Mouse (Mus musculus) hindbrain, embryonic 11.5 days (tissue): ENCODE results near the gene Olfr622. TPM values are rescaled to one million over a fixed set of nuclear protein-coding genes. Genes with fewer than 3 reads are reported as not detected.

Experiments used
- ATAC-seq: fragments of 200-750 bp; cut with Nextera tagmentation; 2 replicates; pipeline ENCODE4 v1.8.0; 2017; ENCODE audit warnings: mild to moderate bottlenecking, moderate TSS enrichment, moderate library complexity; ENCODE audit not compliant: low FRiP score
- DNase-seq: peaks from one replicate; pipeline ENCODE4 v3.0.0-alpha.2; 2015; ENCODE audit warnings: low spot score
- H3K27ac ChIP-seq: fragments of 300-500 bp; sonication (generic); 2 replicates; pipeline ENCODE4 v1.5.1; 2014; ENCODE audit warnings: mild to moderate bottlenecking, low read depth, low read length
- H3K27me3 ChIP-seq: fragments of 300-500 bp; sonication (generic); 2 replicates; pipeline ENCODE4 v1.6.1; 2014; ENCODE audit warnings: mild to moderate bottlenecking, low read length, moderate library complexity, mixed read lengths; ENCODE audit not compliant: control insufficient read depth, insufficient read depth
- H3K36me3 ChIP-seq: fragments of 300-500 bp; sonication (generic); 2 replicates; pipeline ENCODE4 v1.6.1; 2014; ENCODE audit warnings: mild to moderate bottlenecking, low read length, moderate library complexity, mixed read lengths; ENCODE audit not compliant: control insufficient read depth, insufficient read depth
- H3K4me1 ChIP-seq: fragments of 300-500 bp; sonication (generic); replicated peaks from 2 replicates; pipeline ENCODE4 v1.6.1; 2014; ENCODE audit warnings: low read length, mixed read lengths; ENCODE audit not compliant: control insufficient read depth, insufficient read depth
- H3K4me2 ChIP-seq: fragments of 300-500 bp; sonication (generic); replicated peaks from 2 replicates; pipeline ENCODE4 v1.6.1; 2014; ENCODE audit warnings: mild to moderate bottlenecking, low read depth, low read length
- H3K4me3 ChIP-seq: fragments of 300-500 bp; sonication (generic); 2 replicates; pipeline ENCODE4 v1.5.1; 2014; ENCODE audit warnings: low read depth, low read length
- H3K9ac ChIP-seq: fragments of 300-500 bp; sonication (generic); 2 replicates; pipeline ENCODE4 v1.6.1; 2014; ENCODE audit warnings: low read depth, low read length
- H3K9me3 ChIP-seq: fragments of 300-500 bp; sonication (generic); 2 replicates; pipeline ENCODE4 v1.6.1; 2016; ENCODE audit warnings: low read length; ENCODE audit not compliant: control insufficient read depth
- WGBS: fragments of 180-500 bp; shearing (Covaris S2); extraction: QIAGEN DNeasy Blood & Tissue Kit; methylation state at CpG from one replicate; pipeline ENCODE4 v1.1.7; 2014; 5-methylcytosine and 5-hydroxymethylcytosine counted together
- polyA plus RNA-seq: library from polyadenylated mRNA; unstranded; fragments of >200 nt; fragmentation: Nextera tagmentation; extraction: Ambion mirVana; gene quantifications from 2 replicates; pipeline ENCODE4 v1.2.1, GENCODE M21; 2014

Olfr622 gene
- polyA plus RNA-seq, 1 experiment from 2014 or later = not detected

GRCm38 (mm10) chr7:103589803-103590202, 52.7 kb downstream of the Olfr622 start, which contains the start of gene Olfr618:
Gene Olfr618, plus strand, starts transcription at chr7:103590103.
- H3K9me3 ChIP-seq = no peaks in the 10 kb centered on the region
- ATAC-seq (no peak), DNase-seq (no peak)
- H3K4me2 ChIP-seq = no peak within 1 kb of the TSS
- H3K4me1 ChIP-seq = no peaks in the 10 kb centered on the region
- H3K27me3 ChIP-seq = no peaks in the 10 kb centered on the region
- H3K9ac ChIP-seq = no peak within 1 kb of the TSS
- no peaks in the 10 kb centered on the region for H3K36me3 ChIP-seq
- no peak within 1 kb of the TSS for H3K27ac ChIP-seq
- H3K4me3 ChIP-seq = no peak within 1 kb of the TSS
- 67% methylated on average over 2 of the region's 2 CpGs for WGBS

Other genes with a start within 250 kb of the Olfr622 start
- not detected in 2 replicates for gene Usp17lc, start 227.6 kb downstream of the Olfr622 start, polyA plus RNA-seq
- not detected in 2 replicates for gene Olfr605, start 197.3 kb downstream of the Olfr622 start, polyA plus RNA-seq
- gene Olfr606, start 193.7 kb downstream of the Olfr622 start, polyA plus RNA-seq = not detected in 2 replicates
- not detected in 2 replicates for gene Olfr607, start 178.6 kb downstream of the Olfr622 start, polyA plus RNA-seq
- gene Olfr608, start 172.8 kb downstream of the Olfr622 start, polyA plus RNA-seq = not detected in 2 replicates
- gene Olfr609, start 144.6 kb downstream of the Olfr622 start, polyA plus RNA-seq = not detected in 2 replicates
- gene Olfr610, start 130.6 kb downstream of the Olfr622 start, polyA plus RNA-seq = not detected in 2 replicates
- gene Olfr611, start 121.9 kb downstream of the Olfr622 start, polyA plus RNA-seq = not detected in 2 replicates
- not detected in 2 replicates for gene Olfr612, start 100.0 kb downstream of the Olfr622 start, polyA plus RNA-seq
- gene Olfr613, start 94.6 kb downstream of the Olfr622 start, polyA plus RNA-seq = not detected in 2 replicates
- not detected in 2 replicates for gene Olfr615, start 86.6 kb downstream of the Olfr622 start, polyA plus RNA-seq
- not detected in 2 replicates for gene Olfr616, start 73.6 kb downstream of the Olfr622 start, polyA plus RNA-seq
- gene Olfr617, start 69.6 kb downstream of the Olfr622 start, polyA plus RNA-seq = 0.29 TPM in 1 of 2 replicates, not detected in the other
- gene Olfr618, start 52.6 kb downstream of the Olfr622 start, polyA plus RNA-seq = 0.09 TPM in 1 of 2 replicates, not detected in the other
- gene Olfr619, start 42.1 kb downstream of the Olfr622 start, polyA plus RNA-seq = not detected in 2 replicates
- gene Olfr620, start 30.2 kb downstream of the Olfr622 start, polyA plus RNA-seq = not detected in 2 replicates
- not detected in 2 replicates for gene Olfr623, start 21.0 kb upstream of the Olfr622 start, polyA plus RNA-seq
- 0.03 and 0.04 TPM in 2 replicates for gene Olfr624, start 28.5 kb upstream of the Olfr622 start, polyA plus RNA-seq
- not detected in 2 replicates for gene Olfr625-ps1, start 40.0 kb upstream of the Olfr622 start, polyA plus RNA-seq
- not detected in 2 replicates for gene Olfr243, start 72.0 kb upstream of the Olfr622 start, polyA plus RNA-seq
- not detected in 2 replicates for gene Olfr628, start 87.7 kb upstream of the Olfr622 start, polyA plus RNA-seq
- not detected in 2 replicates for gene Olfr629, start 102.2 kb upstream of the Olfr622 start, polyA plus RNA-seq
- not detected in 2 replicates for gene Olfr630, start 114.6 kb upstream of the Olfr622 start, polyA plus RNA-seq
- not detected in 2 replicates for gene Olfr69, start 128.9 kb upstream of the Olfr622 start, polyA plus RNA-seq
- gene Olfr68, start 137.0 kb upstream of the Olfr622 start, polyA plus RNA-seq = not detected in 2 replicates
- gene Olfr67, start 149.1 kb upstream of the Olfr622 start, polyA plus RNA-seq = not detected in 2 replicates
- gene Hbb-bt, start 171.3 kb upstream of the Olfr622 start, polyA plus RNA-seq = 658 and 732 TPM in 2 replicates
- gene Hbb-bs, start 185.4 kb upstream of the Olfr622 start, polyA plus RNA-seq = 266 and 269 TPM in 2 replicates
- gene Hbb-bh2, start 197.8 kb upstream of the Olfr622 start, polyA plus RNA-seq = not detected in 2 replicates
- 2,447 and 2,531 TPM in 2 replicates for gene Hbb-bh1, start 200.5 kb upstream of the Olfr622 start, polyA plus RNA-seq
- 10,698 and 10,834 TPM in 2 replicates for gene Hbb-y, start 210.5 kb upstream of the Olfr622 start, polyA plus RNA-seq
- gene Olfr66, start 243.6 kb upstream of the Olfr622 start, polyA plus RNA-seq = not detected in 2 replicates